Mouse (Mus musculus): Measurements from ENCODE around the gene Olfr374. TPM values are rescaled to one million over a fixed set of nuclear protein-coding genes. Genes with fewer than 3 reads are reported as not detected.

The Olfr374 gene
- total RNA-seq, 2 experiments from 2014 or later: 0.04 TPM; not detected in 1

Other genes with a start within 250 kb of the Olfr374 start
- gene Zfp709, start 225.0 kb upstream of the Olfr374 start, total RNA-seq (2021): 10 to 100 TPM; 13.3 to 13.6 TPM
- gene Zfp882, start 198.4 kb upstream of the Olfr374 start, total RNA-seq (2021): 10 to 100 TPM; 20.8 to 23.0 TPM
- 10 to 100 TPM; 24.3 to 25.1 TPM for gene Zfp617, start 198.4 kb upstream of the Olfr374 start, total RNA-seq (2021)
- gene Zfp961, start 156.0 kb upstream of the Olfr374 start, total RNA-seq (2021): 10 to 100 TPM; 16.8 to 18.6 TPM
- gene Cyp4f18, start 97.4 kb upstream of the Olfr374 start, total RNA-seq (2021): under 1 TPM in 1 of 2 experiments, not detected in 1; 0.48 TPM
- not detected for gene Olfr372, start 65.8 kb upstream of the Olfr374 start, total RNA-seq (2021)
- not detected for gene Olfr373, start 23.9 kb upstream of the Olfr374 start, total RNA-seq (2021)
- 10 to 100 TPM; 74.1 to 78.5 TPM for gene Tpm4, start 27.9 kb downstream of the Olfr374 start, total RNA-seq (2021)
- 10 to 100 TPM; 49.6 to 55.4 TPM for gene Rab8a, start 54.2 kb downstream of the Olfr374 start, total RNA-seq (2021)
- not detected for gene Hsh2d, start 82.6 kb downstream of the Olfr374 start, total RNA-seq (2021)
- gene Cib3, start 105.8 kb downstream of the Olfr374 start, total RNA-seq (2021): under 1 TPM in 1 of 2 experiments, not detected in 1; 0.16 TPM
- not detected for gene Gm11034, start 106.6 kb downstream of the Olfr374 start, total RNA-seq (2021)
- gene Fam32a, start 112.7 kb downstream of the Olfr374 start, total RNA-seq (2021): 10 to 100 TPM; 71.3 to 76.4 TPM
- 100 to 1,000 TPM; 155 to 161 TPM for gene Ap1m1, start 133.0 kb downstream of the Olfr374 start, total RNA-seq (2021)
- gene Gm10282, start 198.2 kb downstream of the Olfr374 start, total RNA-seq (2021): 10 to 100 TPM; 18.5 to 19.4 TPM
- 10 to 100 TPM; 13.1 to 15.1 TPM for gene Klf2, start 212.0 kb downstream of the Olfr374 start, total RNA-seq (2021)